Mouse (Mus musculus): Measurements from ENCODE around the gene Rab3a. TPM values are rescaled to one million over a fixed set of nuclear protein-coding genes. Genes with fewer than 3 reads are reported as not detected.

Gene Rab3a
- 2.3 TPM for polyA plus RNA-seq (2017; shearing (Covaris generic))

DNA sequence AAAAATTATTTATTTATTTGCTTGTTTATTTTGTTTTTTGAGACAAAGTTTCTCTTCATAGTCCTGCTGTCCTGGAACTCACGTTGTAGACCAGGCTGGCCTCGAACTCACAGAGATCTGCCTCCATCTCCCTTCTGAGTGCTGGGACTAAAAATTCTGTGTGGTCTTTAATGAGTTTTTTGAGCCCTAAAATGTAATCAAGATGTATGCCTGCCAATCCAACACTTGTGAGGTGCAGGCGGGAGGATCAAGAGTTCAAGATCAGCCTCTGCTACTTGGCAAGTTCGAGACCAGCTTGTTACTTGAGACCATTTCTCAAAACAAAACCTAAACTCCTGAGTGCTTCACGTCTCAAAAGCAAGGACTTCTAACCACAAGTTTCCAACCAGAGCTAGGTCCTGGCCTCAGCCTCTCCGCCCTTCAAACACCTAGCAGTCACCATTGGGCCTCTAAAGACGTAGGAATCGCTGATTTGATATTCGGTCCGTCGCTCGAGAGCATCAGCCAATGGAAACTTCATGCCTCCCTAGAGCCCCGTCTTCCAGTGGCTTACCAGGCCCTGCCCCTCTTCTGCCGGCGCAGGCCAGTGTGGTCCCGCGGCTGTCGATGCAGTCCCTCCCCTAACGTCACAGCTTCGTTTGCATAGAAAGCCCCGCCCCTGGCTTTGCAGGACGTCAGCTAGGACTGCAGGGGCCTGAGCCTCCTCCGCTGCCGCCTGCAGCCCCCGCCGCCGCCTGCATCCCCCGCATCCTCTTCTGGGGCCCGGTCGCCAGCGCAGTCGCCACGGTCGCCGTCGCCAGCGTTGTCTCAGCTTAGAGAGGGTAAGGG, at the start of gene Rab3a:
TSS of gene Rab3a (plus strand) at position 637 of the 828 bp plus-strand sequence.

DNA sequence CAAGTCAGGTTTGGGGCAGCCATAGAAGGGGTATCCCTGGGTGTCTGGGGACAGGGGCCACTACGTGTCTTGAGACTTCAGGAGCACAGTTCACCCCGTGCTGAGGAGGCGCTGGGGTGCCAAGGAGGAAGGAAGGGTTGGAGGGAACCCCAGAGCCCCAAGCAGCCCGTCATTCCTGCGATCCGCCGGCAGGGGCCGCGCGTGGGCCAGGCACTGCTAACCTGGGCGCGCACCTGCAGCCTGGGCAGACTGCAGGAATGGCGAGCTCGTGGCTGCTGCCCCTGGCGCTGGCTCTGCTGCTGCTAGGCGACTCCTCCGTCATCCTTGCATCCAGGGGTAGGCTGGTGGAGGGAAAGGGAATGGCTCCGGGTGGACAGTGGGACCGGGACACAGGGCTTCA, 36.2 kb upstream of the Rab3a start, which contains the start of gene Gm3336:
TSS of gene Gm3336 (plus strand) at position 247 of the 400 bp plus-strand sequence.

GRCm38 (mm10) chr8:70723486-70724210, 30.8 kb upstream of the Rab3a start, which contains the start of gene Pde4c:
Gene Pde4c, plus strand, starts transcription at chr8:70723720.

GRCm38 (mm10) chr8:70760775-70761406, 6.4 kb downstream of the Rab3a start, which contains the start of gene Mpv17l2:
Gene Mpv17l2, minus strand, starts transcription at chr8:70760946.

GRCm38 (mm10) chr8:70776496-70777444, 22.3 kb downstream of the Rab3a start, which contains the start of gene Pik3r2:
Gene Pik3r2, minus strand, starts transcription at chr8:70776713.

GRCm38 (mm10) chr8:70804481-70805206, 50.2 kb downstream of the Rab3a start, which contains the start of gene Mast3:
Gene Mast3, minus strand, starts transcription at chr8:70805054.

DNA sequence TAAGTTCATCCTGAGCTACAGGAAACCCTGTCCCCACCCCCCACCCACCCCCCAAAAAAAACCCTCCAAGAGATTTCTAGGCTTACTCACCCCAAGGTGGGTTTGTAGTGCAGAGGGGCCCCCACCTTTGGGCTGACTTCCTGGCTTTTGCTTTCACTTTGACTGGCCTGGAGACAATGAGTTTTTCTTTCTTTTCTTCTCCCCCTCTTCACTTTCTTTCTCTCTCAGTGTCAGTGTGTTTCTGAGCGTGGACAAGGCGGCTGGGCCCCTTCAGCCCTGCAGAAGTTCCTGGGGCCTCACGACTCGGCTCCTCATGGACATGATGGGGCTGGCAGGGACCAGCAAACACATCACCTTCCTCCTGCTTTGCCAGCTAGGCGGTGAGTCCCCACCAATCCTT, 53.8 kb downstream of the Rab3a start, which contains the start of gene Il12rb1:
TSS of gene Il12rb1 (plus strand) at position 211 of the 400 bp plus-strand sequence.

Other genes with a start within 250 kb of the Rab3a start
- gene Rex1bd, start 247.9 kb upstream of the Rab3a start, polyA plus RNA-seq (2017; shearing (Covaris generic)), result 64.7 TPM
- gene Uba52, start 243.9 kb upstream of the Rab3a start, polyA plus RNA-seq (2017; shearing (Covaris generic)), result 1,340 TPM
- 349 TPM for gene Fkbp8, start 227.0 kb upstream of the Rab3a start, polyA plus RNA-seq (2017; shearing (Covaris generic))
- gene Kxd1, start 226.7 kb upstream of the Rab3a start, polyA plus RNA-seq (2017; shearing (Covaris generic)), result 64.6 TPM
- 37.6 TPM for gene Ell, start 215.2 kb upstream of the Rab3a start, polyA plus RNA-seq (2017; shearing (Covaris generic))
- gene Isyna1, start 160.3 kb upstream of the Rab3a start, polyA plus RNA-seq (2017; shearing (Covaris generic)), result 84.8 TPM
- 113 TPM for gene Ssbp4, start 145.8 kb upstream of the Rab3a start, polyA plus RNA-seq (2017; shearing (Covaris generic))
- 0.26 TPM for gene Lrrc25, start 138.5 kb upstream of the Rab3a start, polyA plus RNA-seq (2017; shearing (Covaris generic))
- not detected for gene Gdf15, start 122.2 kb upstream of the Rab3a start, polyA plus RNA-seq (2017; shearing (Covaris generic))
- 1.1 TPM for gene Pgpep1, start 94.3 kb upstream of the Rab3a start, polyA plus RNA-seq (2017; shearing (Covaris generic))
- 250 TPM for gene Lsm4, start 81.4 kb upstream of the Rab3a start, polyA plus RNA-seq (2017; shearing (Covaris generic))
- gene Jund, start 55.7 kb upstream of the Rab3a start, polyA plus RNA-seq (2017; shearing (Covaris generic)), result 1,956 TPM
- 0.11 TPM for gene Iqcn, start 51.2 kb upstream of the Rab3a start, polyA plus RNA-seq (2017; shearing (Covaris generic))
- not detected for gene Gm3336, start 36.1 kb upstream of the Rab3a start, polyA plus RNA-seq (2017; shearing (Covaris generic))
- not detected for gene Pde4c, start 31.0 kb upstream of the Rab3a start, polyA plus RNA-seq (2017; shearing (Covaris generic))
- gene Mpv17l2, start 6.3 kb downstream of the Rab3a start, polyA plus RNA-seq (2017; shearing (Covaris generic)), result 35.0 TPM
- gene Pik3r2, start 22.0 kb downstream of the Rab3a start, polyA plus RNA-seq (2017; shearing (Covaris generic)), result 19.7 TPM
- gene Mast3, start 50.4 kb downstream of the Rab3a start, polyA plus RNA-seq (2017; shearing (Covaris generic)), result 102 TPM
- 29.0 TPM for gene Il12rb1, start 53.8 kb downstream of the Rab3a start, polyA plus RNA-seq (2017; shearing (Covaris generic))
- 27.6 TPM for gene Arrdc2, start 85.0 kb downstream of the Rab3a start, polyA plus RNA-seq (2017; shearing (Covaris generic))
- not detected for gene Kcnn1, start 108.6 kb downstream of the Rab3a start, polyA plus RNA-seq (2017; shearing (Covaris generic))
- 58.5 TPM for gene Ccdc124, start 119.3 kb downstream of the Rab3a start, polyA plus RNA-seq (2017; shearing (Covaris generic))
- gene Slc5a5, start 138.1 kb downstream of the Rab3a start, polyA plus RNA-seq (2017; shearing (Covaris generic)), result not detected
- gene Rpl18a, start 142.7 kb downstream of the Rab3a start, polyA plus RNA-seq (2017; shearing (Covaris generic)), result 6,861 TPM
- 51.3 TPM for gene Map1s, start 151.3 kb downstream of the Rab3a start, polyA plus RNA-seq (2017; shearing (Covaris generic))

All from effector memory CD4-positive, alpha-beta T cell, adult 5 months (primary cell).